Mouse (Mus musculus): ENCODE data around the gene Dnah1. TPM values are rescaled to one million over a fixed set of nuclear protein-coding genes. Genes with fewer than 3 reads are reported as not detected.

Dnah1 gene
- polyA plus RNA-seq, 1 experiment from 2014 or later: 0.74 TPM

DNA sequence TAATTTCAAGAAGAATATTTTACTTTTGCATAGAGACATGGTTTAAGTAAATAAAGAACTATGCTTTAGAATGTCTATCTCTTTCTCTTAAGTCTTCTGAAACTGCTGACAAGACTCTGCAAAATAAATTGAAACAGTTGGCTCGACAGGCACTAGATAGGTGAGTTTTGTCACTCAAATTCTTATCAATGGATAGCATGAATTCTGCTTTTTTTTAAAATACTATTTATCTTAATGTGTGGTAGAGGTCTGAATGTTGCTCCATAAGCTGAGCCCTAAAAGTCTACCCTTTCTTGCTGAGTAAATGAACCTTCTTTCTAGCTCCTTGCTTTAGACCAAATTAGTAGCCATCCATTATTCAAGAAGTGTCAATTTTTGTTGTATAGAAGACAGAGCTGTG lies 21.7 kb upstream of the Dnah1 start:
- TF ChIP-seq EP300 (optimal IDR thresholded peaks at IDR 0.05): no peak
- 100% methylated on average over 1 of the region's 1 CpGs for WGBS
- H3K27ac ChIP-seq (replicated peaks): no peak overlapping the region
- no peak for DNase-seq (ENCODE audit: low spot score)
- no peak overlapping the region for H3K4me3 ChIP-seq (ENCODE audit: low read depth, low read length)
- no peak overlapping the region for H3K4me2 ChIP-seq (replicated peaks; ENCODE audit: low read depth)
- H3K9ac ChIP-seq (ENCODE audit: low read length): no peak overlapping the region
- H3K36me3 ChIP-seq (ENCODE audit: control insufficient read depth, insufficient read depth, low read length): peaks cover 10% of the 10 kb centered on the region
- H3K4me1 ChIP-seq (replicated peaks; ENCODE audit: control insufficient read depth, insufficient read depth): no peaks in the 10 kb centered on the region
- no peaks in the 10 kb centered on the region for H3K27me3 ChIP-seq (ENCODE audit: control insufficient read depth, insufficient read depth, low read length)
- H3K9me3 ChIP-seq (ENCODE audit: control insufficient read depth, low read length): no peaks in the 10 kb centered on the region
- no peak for ATAC-seq (ENCODE audit: low FRiP score, low TSS enrichment)

DNA sequence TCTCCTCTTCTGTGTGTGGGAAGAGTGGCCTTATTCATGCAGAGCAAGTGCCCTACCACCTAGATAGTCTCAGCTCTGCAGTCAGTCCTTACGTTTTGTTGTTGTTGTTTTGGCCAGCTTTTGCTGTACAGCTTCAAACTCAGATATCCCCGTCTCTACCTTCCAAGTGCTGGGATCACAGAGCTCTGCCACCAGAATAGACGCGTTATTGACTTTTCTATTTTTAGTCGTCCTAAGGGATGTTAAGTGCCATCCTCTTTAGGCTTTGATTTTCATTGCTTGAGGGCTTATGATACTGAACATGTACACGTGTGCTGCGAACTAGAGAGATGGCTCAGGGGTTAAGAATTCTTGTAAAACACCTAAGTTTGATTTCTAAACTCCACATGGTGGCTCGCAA lies 19.5 kb upstream of the Dnah1 start:
- H3K36me3 ChIP-seq (ENCODE audit: control insufficient read depth, insufficient read depth, low read length): peaks cover 10% of the 10 kb centered on the region
- TF ChIP-seq CTCF (IDR thresholded peaks at IDR 0.05; ENCODE audit: low read depth) (no peak), EP300 (optimal IDR thresholded peaks at IDR 0.05) (no peak)

DNA sequence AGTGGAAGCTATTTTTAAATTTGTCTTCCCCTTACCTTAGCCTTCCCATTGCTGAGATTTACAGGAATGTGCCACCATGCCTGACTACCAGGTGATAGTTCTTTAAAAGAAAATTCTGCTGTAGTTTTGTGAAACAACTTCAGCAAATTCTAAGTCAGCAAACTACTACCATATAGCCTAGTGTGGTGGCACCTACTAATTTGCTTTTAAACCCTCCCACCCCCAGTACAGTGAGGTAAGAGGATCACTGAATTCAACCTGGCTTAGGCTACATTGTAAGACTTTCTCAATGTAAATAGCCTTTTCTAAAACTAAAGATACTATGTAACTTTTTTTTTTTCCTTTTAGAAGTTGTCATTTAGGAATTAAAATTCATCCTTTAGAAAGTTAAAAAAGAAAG lies 14.3 kb upstream of the Dnah1 start:
- no peaks in the 10 kb centered on the region for H3K9me3 ChIP-seq (ENCODE audit: control insufficient read depth, low read length)
- H3K4me1 ChIP-seq (replicated peaks; ENCODE audit: control insufficient read depth, insufficient read depth): no peaks in the 10 kb centered on the region
- H3K27me3 ChIP-seq (ENCODE audit: control insufficient read depth, insufficient read depth, low read length): no peaks in the 10 kb centered on the region
- peaks cover 3% of the 10 kb centered on the region; the same call in 1 of the 2 replicates for H3K36me3 ChIP-seq (ENCODE audit: control insufficient read depth, insufficient read depth, low read length)
- H3K4me2 ChIP-seq (replicated peaks; ENCODE audit: low read depth): peak overlapping the region; percentile 73
- H3K4me3 ChIP-seq (ENCODE audit: low read depth, low read length): no peak overlapping the region
- H3K9ac ChIP-seq (ENCODE audit: low read length): no peak overlapping the region
- no peak overlapping the region for H3K27ac ChIP-seq (replicated peaks)
- TF ChIP-seq CTCF (IDR thresholded peaks at IDR 0.05; ENCODE audit: low read depth) (no peak), EP300 (optimal IDR thresholded peaks at IDR 0.05) (no peak)
- DNase-seq (ENCODE audit: low spot score) (no peak), ATAC-seq (ENCODE audit: low FRiP score, low TSS enrichment) (no peak)

More for the DNA sequence above, 19.5 kb upstream of the Dnah1 start:
- no peak overlapping the region for H3K4me2 ChIP-seq (replicated peaks; ENCODE audit: low read depth)
- H3K27ac ChIP-seq (replicated peaks): no peak overlapping the region
- H3K27me3 ChIP-seq (ENCODE audit: control insufficient read depth, insufficient read depth, low read length): no peaks in the 10 kb centered on the region
- whole genome bisulfite sequencing: 78% methylated on average over 8 of the region's 8 CpGs
- no peaks in the 10 kb centered on the region for H3K4me1 ChIP-seq (replicated peaks; ENCODE audit: control insufficient read depth, insufficient read depth)
- ATAC-seq (ENCODE audit: low FRiP score, low TSS enrichment) (no peak), DNase-seq (ENCODE audit: low spot score) (no peak)
- H3K9ac ChIP-seq (ENCODE audit: low read length): no peak overlapping the region
- no peaks in the 10 kb centered on the region for H3K9me3 ChIP-seq (ENCODE audit: control insufficient read depth, low read length)
- no peak overlapping the region for H3K4me3 ChIP-seq (ENCODE audit: low read depth, low read length)

DNA sequence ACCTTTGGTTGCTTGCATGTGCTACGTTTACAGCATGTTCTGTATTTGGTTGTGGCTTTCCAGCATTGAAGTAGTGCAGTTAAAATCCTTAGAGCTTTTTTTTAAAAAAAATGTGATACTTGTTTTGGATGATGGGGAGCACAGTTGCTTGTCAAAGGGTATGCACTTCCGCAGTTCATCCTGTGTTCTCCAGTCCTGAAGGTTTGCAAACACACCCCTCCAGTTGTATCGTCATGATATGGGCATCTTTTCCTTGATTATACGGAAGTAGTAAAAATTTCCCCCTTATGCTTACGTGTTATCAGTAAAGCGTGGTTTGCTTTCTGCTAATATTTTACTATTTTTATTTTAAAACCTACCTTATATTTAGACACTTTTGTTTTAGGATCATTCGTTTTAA lies 13.7 kb upstream of the Dnah1 start:
- TF ChIP-seq EP300 (optimal IDR thresholded peaks at IDR 0.05) (no peak), CTCF (IDR thresholded peaks at IDR 0.05; ENCODE audit: low read depth) (no peak)
- Histone ChIP-seq H3K27me3 (ENCODE audit: control insufficient read depth, insufficient read depth, low read length) (no peaks in the 10 kb centered on the region), H3K9ac (ENCODE audit: low read length) (peak overlapping the region; percentile 91), H3K4me1 (replicated peaks; ENCODE audit: control insufficient read depth, insufficient read depth) (no peaks in the 10 kb centered on the region), H3K4me2 (replicated peaks; ENCODE audit: low read depth) (peak overlapping the region; percentile 73), H3K9me3 (ENCODE audit: control insufficient read depth, low read length) (no peaks in the 10 kb centered on the region), H3K27ac (replicated peaks) (no peak overlapping the region), H3K36me3 (ENCODE audit: control insufficient read depth, insufficient read depth, low read length) (peaks cover 3% of the 10 kb centered on the region; the same call in 1 of the 2 replicates), H3K4me3 (ENCODE audit: low read depth, low read length) (peak overlapping the region; percentile 87)
- WGBS: 22% methylated on average over 7 of the region's 7 CpGs
- ATAC-seq (ENCODE audit: low FRiP score, low TSS enrichment) (no peak), DNase-seq (ENCODE audit: low spot score) (no peak)

DNA sequence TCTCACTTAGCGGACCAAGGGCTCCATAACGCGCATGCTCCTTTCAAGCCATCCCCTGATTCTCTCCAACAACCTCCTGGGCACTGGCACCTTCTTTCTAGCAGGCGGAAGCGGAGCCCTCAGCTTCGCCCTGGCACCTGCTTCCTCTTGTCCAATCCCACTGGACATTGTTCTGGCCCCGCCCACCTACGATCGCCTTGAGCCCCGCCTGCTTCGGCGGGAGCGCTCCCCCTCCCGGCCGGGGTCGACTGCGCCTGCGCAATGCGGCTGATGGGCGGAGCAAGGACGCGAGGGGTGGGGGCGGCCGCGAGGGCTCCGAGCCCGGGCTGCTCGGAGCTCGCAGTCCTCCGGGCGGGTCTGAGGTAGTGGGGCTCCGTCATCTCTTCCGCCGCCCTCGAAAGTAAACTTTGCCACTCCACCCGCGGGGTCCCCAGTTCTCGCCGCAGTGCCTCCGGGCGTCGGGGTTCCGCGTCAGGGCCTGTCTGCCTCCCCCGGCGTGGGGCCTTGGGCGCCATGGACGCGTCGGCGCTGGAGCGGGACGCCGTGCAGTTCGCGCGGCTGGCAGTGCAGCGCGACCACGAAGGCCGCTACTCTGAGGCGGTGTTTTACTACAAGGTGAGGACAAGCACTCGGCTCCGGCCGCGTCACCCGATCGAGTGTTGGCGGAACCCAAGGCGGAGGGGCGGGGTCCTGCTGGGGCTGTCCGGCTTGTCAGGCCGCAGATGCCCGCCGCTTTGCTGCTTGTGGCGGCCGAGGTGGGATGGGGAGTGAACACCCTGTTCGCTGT lies 12.9 kb upstream of the Dnah1 start, which contains the start of gene Capn7:
TSS of gene Capn7 (plus strand) at position 270 of the 787 bp plus-strand sequence.
- Histone ChIP-seq H3K4me1 (replicated peaks; ENCODE audit: control insufficient read depth, insufficient read depth) (no peaks in the 10 kb centered on the region), H3K36me3 (ENCODE audit: control insufficient read depth, insufficient read depth, low read length) (peaks cover 3% of the 10 kb centered on the region; the same call in 1 of the 2 replicates), H3K27me3 (ENCODE audit: control insufficient read depth, insufficient read depth, low read length) (no peaks in the 10 kb centered on the region), H3K9ac (ENCODE audit: low read length) (peak within 1 kb of the TSS; percentile 91), H3K4me2 (replicated peaks; ENCODE audit: low read depth) (peak within 1 kb of the TSS; percentile 73), H3K27ac (replicated peaks) (peak within 1 kb of the TSS; percentile 98), H3K4me3 (ENCODE audit: low read depth, low read length) (peak within 1 kb of the TSS; percentile 87), H3K9me3 (ENCODE audit: control insufficient read depth, low read length) (no peaks in the 10 kb centered on the region)
- ATAC-seq (ENCODE audit: low FRiP score, low TSS enrichment): peak; percentile 99
- TF ChIP-seq EP300 (optimal IDR thresholded peaks at IDR 0.05) (no peak), CTCF (IDR thresholded peaks at IDR 0.05; ENCODE audit: low read depth) (peak; percentile 71)
- DNase-seq (ENCODE audit: low spot score): peak; percentile 99
- 0% methylated on average over 72 of the region's 78 CpGs for WGBS

DNA sequence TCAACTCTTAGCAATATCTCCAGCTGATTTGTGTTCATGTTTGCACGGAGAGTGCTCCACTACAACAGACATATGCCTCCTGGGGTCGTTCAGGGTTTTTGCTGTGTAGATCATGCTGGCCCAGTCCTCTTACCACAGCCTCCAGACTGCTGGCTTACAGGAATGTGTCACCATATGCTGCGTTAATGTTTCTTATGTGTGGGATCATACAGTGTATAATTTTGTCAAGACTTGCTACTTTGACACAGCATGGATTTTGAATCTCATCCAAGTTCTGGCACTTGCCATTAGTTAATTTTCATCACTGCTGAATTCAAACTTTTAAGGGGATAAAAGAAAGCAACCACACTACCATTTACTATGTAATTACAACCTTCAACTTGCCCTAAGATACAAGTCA lies 12.1 kb upstream of the Dnah1 start:
- H3K4me3 ChIP-seq (ENCODE audit: low read depth, low read length): peak overlapping the region; percentile 87
- H3K4me1 ChIP-seq (replicated peaks; ENCODE audit: control insufficient read depth, insufficient read depth): no peaks in the 10 kb centered on the region
- H3K27me3 ChIP-seq (ENCODE audit: control insufficient read depth, insufficient read depth, low read length): no peaks in the 10 kb centered on the region
- ATAC-seq (ENCODE audit: low FRiP score, low TSS enrichment) (no peak), DNase-seq (ENCODE audit: low spot score) (no peak)
- H3K36me3 ChIP-seq (ENCODE audit: control insufficient read depth, insufficient read depth, low read length): peaks cover 3% of the 10 kb centered on the region; the same call in 1 of the 2 replicates
- H3K9ac ChIP-seq (ENCODE audit: low read length): 0 out of 2 replicates have a peak overlapping the region, but pooled peaks have one; percentile 13
- 42% methylated on average over 3 of the region's 3 CpGs for WGBS
- no peak overlapping the region for H3K27ac ChIP-seq (replicated peaks)
- no peaks in the 10 kb centered on the region for H3K9me3 ChIP-seq (ENCODE audit: control insufficient read depth, low read length)
- TF ChIP-seq EP300 (optimal IDR thresholded peaks at IDR 0.05) (no peak), CTCF (IDR thresholded peaks at IDR 0.05; ENCODE audit: low read depth) (no peak)
- H3K4me2 ChIP-seq (replicated peaks; ENCODE audit: low read depth): peak overlapping the region; percentile 73

Measured in stomach, postnatal 0 days (tissue).